Mouse (Mus musculus): ENCODE results near the gene Ubr3. TPM values are rescaled to one million over a fixed set of nuclear protein-coding genes. Genes with fewer than 3 reads are reported as not detected.

Ubr3 gene
- total RNA-seq (2023), result 77.0 TPM

GRCm38 (mm10) chr2:69897039-69897617 lies at the start of gene Ubr3:
TSS of gene Ubr3 (plus strand) at chr2:69897246.

GRCm38 (mm10) chr2:69861485-69862091 lies 35.5 kb upstream of the Ubr3 start, which contains the start of gene Ssb:
TSS of gene Ssb (plus strand) at chr2:69861562.

GRCm38 (mm10) chr2:69885451-69886305 lies 11.4 kb upstream of the Ubr3 start, which contains the start of gene Mettl5:
TSS of gene Mettl5 (minus strand) at chr2:69885615.

GRCm38 (mm10) chr2:70038752-70039151 lies 141.7 kb downstream of the Ubr3 start, which contains the start of gene Myo3b:
TSS of gene Myo3b (plus strand) at chr2:70039126.

Other genes starting within 250 kb of the Ubr3 start
- not detected for gene Klhl41, start 227.1 kb upstream of the Ubr3 start, total RNA-seq (2023)
- 17.1 TPM for gene Fastkd1, start 183.7 kb upstream of the Ubr3 start, total RNA-seq (2023)
- 97.1 TPM for gene Ppig, start 174.7 kb upstream of the Ubr3 start, total RNA-seq (2023)
- gene Ccdc173, start 107.7 kb upstream of the Ubr3 start, total RNA-seq (2023), result 2.0 TPM
- gene Phospho2, start 107.6 kb upstream of the Ubr3 start, total RNA-seq (2023), result 27.1 TPM
- gene Klhl23, start 75.3 kb upstream of the Ubr3 start, total RNA-seq (2023), result not detected
- 176 TPM for gene Ssb, start 35.7 kb upstream of the Ubr3 start, total RNA-seq (2023)
- gene Mettl5, start 11.6 kb upstream of the Ubr3 start, total RNA-seq (2023), result 17.4 TPM
- 0.62 TPM for gene Myo3b, start 141.9 kb downstream of the Ubr3 start, total RNA-seq (2023)